Mouse (Mus musculus): ENCODE results near the gene Cyb5r3. TPM values are rescaled to one million over a fixed set of nuclear protein-coding genes. Genes with fewer than 3 reads are reported as not detected.

Gene Cyb5r3
- polyA plus RNA-seq, 1 experiment from 2014 or later: 143 TPM

DNA sequence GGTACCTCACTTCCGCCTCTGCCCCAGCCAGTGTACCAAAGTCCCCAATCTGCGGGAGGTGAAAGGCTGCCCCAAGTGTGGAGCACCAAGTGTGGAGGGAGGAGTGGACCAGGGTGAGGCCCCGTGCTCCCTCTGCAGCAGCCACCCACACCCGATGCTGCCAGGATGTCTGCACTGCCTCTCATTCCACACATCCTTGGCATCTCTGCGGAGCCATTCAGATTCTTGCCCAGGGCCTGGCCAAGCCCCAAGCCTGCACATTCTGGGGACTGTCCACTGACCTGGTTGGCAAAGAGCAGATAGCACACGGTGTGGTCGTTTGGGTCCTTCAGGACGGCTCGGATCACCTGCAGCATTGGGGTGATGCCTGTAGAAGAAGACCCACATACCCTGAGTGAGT, 12.6 kb downstream of the Cyb5r3 start:
- ATAC-seq (ENCODE audit: insufficient read depth): no peak
- Histone ChIP-seq H3K9me3 (replicated peaks) (no peaks in the 10 kb centered on the region), H3K27ac (replicated peaks) (peak overlapping the region; percentile 19; the same call in 1 of the 2 replicates), H3K36me3 (replicated peaks) (peaks cover 93% of the 10 kb centered on the region), H3K27me3 (no peaks in the 10 kb centered on the region), H3K4me1 (replicated peaks) (peaks cover 43% of the 10 kb centered on the region), H3K4me2 (no peak overlapping the region), H3K4me3 (replicated peaks) (no peak overlapping the region), H3K9ac (no peak overlapping the region)
- WGBS (ENCODE audit: insufficient replicate concordance): 92% methylated on average over 9 of the region's 9 CpGs

DNA sequence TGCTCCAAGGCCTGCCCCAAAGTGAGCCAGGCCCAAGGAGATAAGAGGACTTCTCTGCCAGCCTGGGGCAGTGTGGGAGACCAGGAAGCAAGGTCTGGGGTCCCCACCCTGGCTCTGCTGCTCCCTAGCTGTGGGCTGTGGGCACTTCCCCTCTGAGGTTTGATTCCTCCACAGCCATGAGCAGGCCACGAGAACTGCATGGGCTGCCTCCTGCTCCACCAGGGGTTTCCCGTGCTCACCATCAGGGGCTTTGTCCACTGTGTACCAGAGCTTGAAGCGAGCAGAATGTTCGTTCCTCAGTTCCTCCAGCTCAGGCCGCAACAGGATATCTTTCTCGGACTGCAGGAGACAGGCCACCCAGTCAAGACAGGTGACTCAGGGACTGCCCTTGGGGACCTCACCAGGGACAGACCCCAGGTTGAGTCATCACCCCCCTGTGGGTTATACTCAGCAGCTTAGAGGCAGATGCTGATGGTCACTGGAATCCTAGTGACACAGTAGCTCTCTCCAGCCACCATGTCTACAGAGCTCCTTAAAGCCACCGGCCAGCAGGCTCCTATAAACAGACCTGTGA, 13.7 kb downstream of the Cyb5r3 start:
- H3K9me3 ChIP-seq (replicated peaks): no peaks in the 10 kb centered on the region
- H3K4me1 ChIP-seq (replicated peaks): peaks cover 37% of the 10 kb centered on the region
- no peak overlapping the region for H3K9ac ChIP-seq
- ATAC-seq (ENCODE audit: insufficient read depth): no peak
- WGBS (ENCODE audit: insufficient replicate concordance): 71% methylated on average over 7 of the region's 7 CpGs
- no peaks in the 10 kb centered on the region for H3K27me3 ChIP-seq
- H3K36me3 ChIP-seq (replicated peaks): peaks cover 99% of the 10 kb centered on the region
- peak overlapping the region; percentile 33 for H3K27ac ChIP-seq (replicated peaks)
- H3K4me2 ChIP-seq: no peak overlapping the region
- H3K4me3 ChIP-seq (replicated peaks): no peak overlapping the region

DNA sequence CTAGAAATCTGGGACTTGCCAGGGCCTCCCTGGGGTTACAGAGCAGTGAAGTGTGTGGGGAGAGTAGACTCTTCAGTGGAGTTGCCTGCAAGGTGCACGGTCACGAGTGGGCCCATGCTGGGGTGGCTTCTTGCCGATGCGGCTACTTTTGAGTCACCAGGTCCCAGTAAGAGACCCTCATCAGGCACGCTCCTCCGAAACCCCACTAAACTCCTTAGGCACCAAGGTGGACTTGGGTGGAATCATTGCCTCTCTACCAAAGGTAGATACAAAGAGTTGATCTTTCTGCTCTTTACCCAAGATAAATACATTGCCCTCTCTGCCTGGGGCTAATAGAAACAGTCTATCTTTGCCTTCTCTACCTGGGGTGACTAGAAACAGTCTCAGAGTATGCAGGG, 14.7 kb downstream of the Cyb5r3 start:
- Histone ChIP-seq H3K4me1 (replicated peaks) (peaks cover 28% of the 10 kb centered on the region), H3K9me3 (replicated peaks) (no peaks in the 10 kb centered on the region), H3K36me3 (replicated peaks) (peaks cover 100% of the 10 kb centered on the region), H3K4me3 (replicated peaks) (no peak overlapping the region), H3K9ac (no peak overlapping the region), H3K27ac (replicated peaks) (no peak overlapping the region), H3K27me3 (no peaks in the 10 kb centered on the region), H3K4me2 (no peak overlapping the region)
- 93% methylated on average over 6 of the region's 6 CpGs for whole genome bisulfite sequencing (ENCODE audit: insufficient replicate concordance)
- no peak for ATAC-seq (ENCODE audit: insufficient read depth)

DNA sequence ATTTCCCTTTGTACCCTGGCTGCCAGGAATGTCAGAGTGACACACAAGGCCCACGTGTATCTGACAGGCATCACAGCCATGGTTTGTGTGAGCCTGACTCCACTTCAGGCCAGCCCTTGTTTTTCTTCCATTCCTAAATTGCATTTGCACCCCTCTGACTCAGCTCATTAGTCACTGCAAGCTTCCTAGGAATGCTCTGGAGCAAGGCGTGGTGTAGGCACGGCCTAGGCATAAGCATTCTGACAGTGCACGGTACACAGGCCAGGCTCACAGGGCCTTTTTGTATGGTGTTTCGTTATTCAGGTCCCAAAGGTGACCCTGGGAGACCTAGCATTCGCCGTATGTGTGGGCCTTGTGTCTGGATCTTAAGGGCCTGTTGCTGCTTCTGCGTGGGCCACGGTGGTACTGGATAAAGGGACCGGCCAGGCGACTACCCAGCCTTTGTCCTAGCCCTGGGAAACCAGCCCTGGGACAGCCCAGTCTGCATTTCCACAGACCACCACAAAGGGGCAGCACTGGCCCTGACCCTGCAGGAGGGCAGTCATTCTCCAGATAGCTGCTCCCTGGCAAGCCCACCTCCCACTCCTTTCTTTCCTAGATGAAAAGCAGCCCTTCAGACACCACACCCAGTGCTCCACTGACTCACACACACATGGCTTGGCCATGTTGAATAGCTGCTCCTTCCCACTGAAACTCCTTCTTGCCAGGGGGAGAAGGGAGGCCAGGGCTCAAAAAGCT, 15.3 kb downstream of the Cyb5r3 start:
- H3K27me3 ChIP-seq: no peaks in the 10 kb centered on the region
- H3K36me3 ChIP-seq (replicated peaks): peaks cover 96% of the 10 kb centered on the region
- no peak for ATAC-seq (ENCODE audit: insufficient read depth)
- peaks cover 22% of the 10 kb centered on the region for H3K4me1 ChIP-seq (replicated peaks)
- H3K4me2 ChIP-seq: no peak overlapping the region
- H3K9ac ChIP-seq: no peak overlapping the region
- H3K9me3 ChIP-seq (replicated peaks): no peaks in the 10 kb centered on the region
- no peak overlapping the region for H3K27ac ChIP-seq (replicated peaks)
- 81% methylated on average over 11 of the region's 11 CpGs for WGBS (ENCODE audit: insufficient replicate concordance)
- no peak overlapping the region for H3K4me3 ChIP-seq (replicated peaks)

DNA sequence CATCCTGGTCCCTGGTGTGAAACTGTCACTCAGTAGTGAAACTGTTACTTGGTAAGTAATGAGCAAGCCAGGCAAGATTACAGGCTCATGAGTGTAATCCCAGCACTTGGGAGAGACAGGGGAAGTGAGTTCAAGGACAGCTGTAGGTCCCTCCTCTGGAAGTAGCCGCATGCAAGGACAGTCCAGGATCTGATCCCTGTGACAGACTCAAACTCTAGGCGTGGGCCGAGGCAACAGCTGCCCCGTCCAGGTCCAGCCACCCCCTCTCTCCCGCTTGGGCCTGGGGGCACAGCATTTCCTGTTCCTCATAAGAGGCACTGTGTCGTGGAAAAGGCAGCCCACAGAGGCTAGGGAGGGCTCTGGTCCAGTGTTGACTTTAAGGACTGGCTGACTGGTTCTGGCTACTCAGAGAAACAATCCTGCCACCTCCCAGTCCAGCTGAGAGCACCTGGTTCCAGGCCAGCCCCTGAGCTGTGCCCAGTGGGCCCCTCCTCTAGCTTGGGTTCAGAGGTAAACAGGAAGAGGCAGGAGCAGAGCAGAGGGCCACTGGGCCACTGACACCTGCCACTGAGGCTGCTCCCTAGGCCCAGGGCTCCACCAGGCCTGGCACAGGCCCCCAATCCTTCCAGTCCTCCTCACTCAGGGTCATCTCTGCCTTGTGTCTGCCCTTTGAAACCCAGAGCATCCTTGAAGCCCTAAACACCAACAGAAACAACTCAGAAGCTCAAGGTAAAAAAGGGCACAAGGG, 16.5 kb downstream of the Cyb5r3 start:
- Histone ChIP-seq H3K27ac (replicated peaks) (no peak overlapping the region), H3K4me2 (no peak overlapping the region), H3K36me3 (replicated peaks) (peaks cover 83% of the 10 kb centered on the region), H3K4me1 (replicated peaks) (peaks cover 17% of the 10 kb centered on the region), H3K9ac (no peak overlapping the region), H3K9me3 (replicated peaks) (no peaks in the 10 kb centered on the region), H3K4me3 (replicated peaks) (no peak overlapping the region), H3K27me3 (no peaks in the 10 kb centered on the region)
- WGBS (ENCODE audit: insufficient replicate concordance): 54% methylated on average over 6 of the region's 6 CpGs
- ATAC-seq (ENCODE audit: insufficient read depth): no peak

DNA sequence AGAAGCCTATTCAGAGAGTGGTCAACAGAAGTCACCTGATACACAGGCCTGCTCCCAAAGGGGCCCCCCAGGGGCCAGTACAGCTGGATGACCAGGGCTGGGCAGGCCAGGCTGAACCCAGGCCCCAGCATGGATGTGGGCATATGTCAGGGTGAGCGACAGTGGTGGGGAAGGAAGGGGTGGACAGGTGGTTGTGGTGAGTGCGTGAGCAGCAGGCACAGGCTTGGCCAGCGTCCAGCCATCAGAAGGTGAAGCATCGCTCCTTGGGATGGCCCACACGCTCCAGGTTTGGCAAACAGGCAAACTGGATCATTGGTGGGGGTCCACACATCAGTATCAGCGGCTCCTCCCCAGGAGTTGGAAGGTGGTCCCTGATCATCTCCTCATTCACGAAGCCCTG, 18.1 kb downstream of the Cyb5r3 start:
- H3K4me3 ChIP-seq (replicated peaks): no peak overlapping the region
- 91% methylated on average over 7 of the region's 7 CpGs for WGBS (ENCODE audit: insufficient replicate concordance)
- peaks cover 68% of the 10 kb centered on the region for H3K36me3 ChIP-seq (replicated peaks)
- H3K9ac ChIP-seq: no peak overlapping the region
- H3K4me1 ChIP-seq (replicated peaks): peaks cover 27% of the 10 kb centered on the region
- H3K4me2 ChIP-seq: no peak overlapping the region
- no peak overlapping the region for H3K27ac ChIP-seq (replicated peaks)
- no peak for ATAC-seq (ENCODE audit: insufficient read depth)
- H3K27me3 ChIP-seq: no peaks in the 10 kb centered on the region
- H3K9me3 ChIP-seq (replicated peaks): no peaks in the 10 kb centered on the region

DNA sequence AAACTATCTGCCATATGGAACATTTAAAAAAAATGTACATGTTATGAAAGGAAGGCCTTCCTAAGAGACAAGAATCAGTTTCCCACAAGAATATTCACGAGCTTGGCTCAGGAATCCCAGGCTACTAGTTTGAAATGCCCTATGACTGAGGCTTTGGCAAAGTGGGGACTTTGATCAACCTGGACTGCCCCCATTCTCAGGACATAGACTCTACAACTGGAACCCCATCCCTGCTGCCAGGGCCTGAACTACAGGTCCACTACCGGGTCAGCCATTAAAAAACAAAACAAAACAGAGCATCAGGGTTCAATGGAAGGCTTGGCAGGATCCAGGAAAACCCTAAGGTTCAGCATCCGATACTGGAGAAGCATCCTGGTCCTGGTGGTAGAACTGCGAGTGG, 21.7 kb downstream of the Cyb5r3 start:
- no peaks in the 10 kb centered on the region for H3K27me3 ChIP-seq
- H3K27ac ChIP-seq (replicated peaks): peak overlapping the region; percentile 74
- peak overlapping the region; percentile 33; the same call in 1 of the 2 replicates for H3K9ac ChIP-seq
- H3K4me1 ChIP-seq (replicated peaks): peaks cover 40% of the 10 kb centered on the region
- no peak overlapping the region for H3K4me3 ChIP-seq (replicated peaks)
- ATAC-seq (ENCODE audit: insufficient read depth): no peak
- peaks cover 49% of the 10 kb centered on the region for H3K36me3 ChIP-seq (replicated peaks)
- H3K9me3 ChIP-seq (replicated peaks): no peaks in the 10 kb centered on the region
- 87% methylated on average over 4 of the region's 4 CpGs for WGBS (ENCODE audit: insufficient replicate concordance)
- H3K4me2 ChIP-seq: no peak overlapping the region

DNA sequence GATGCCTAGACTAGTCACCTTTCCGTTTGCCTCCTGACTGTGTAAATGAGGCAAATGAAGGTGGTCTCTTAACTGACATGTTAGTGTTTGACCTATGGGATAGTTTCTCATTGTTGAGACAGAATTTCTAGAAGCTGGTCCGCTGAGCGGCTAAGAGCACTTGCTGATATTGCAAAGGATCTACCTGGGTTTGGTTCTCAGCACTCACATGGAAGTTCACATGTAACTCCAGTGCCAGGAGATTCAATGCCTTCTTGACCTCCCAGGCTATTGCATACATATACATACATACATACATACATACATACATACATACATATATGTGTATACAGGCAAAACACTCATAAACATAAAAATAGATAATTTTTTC, 22.3 kb downstream of the Cyb5r3 start:
- Histone ChIP-seq H3K27ac (replicated peaks) (peak overlapping the region; percentile 97), H3K4me1 (replicated peaks) (peaks cover 45% of the 10 kb centered on the region), H3K36me3 (replicated peaks) (peaks cover 47% of the 10 kb centered on the region), H3K9me3 (replicated peaks) (no peaks in the 10 kb centered on the region), H3K27me3 (no peaks in the 10 kb centered on the region), H3K9ac (peak overlapping the region; percentile 96), H3K4me3 (replicated peaks) (peak overlapping the region; percentile 72), H3K4me2 (peak overlapping the region; percentile 73)
- WGBS (ENCODE audit: insufficient replicate concordance): 15% methylated on average over 3 of the region's 3 CpGs
- no peak for ATAC-seq (ENCODE audit: insufficient read depth)

DNA sequence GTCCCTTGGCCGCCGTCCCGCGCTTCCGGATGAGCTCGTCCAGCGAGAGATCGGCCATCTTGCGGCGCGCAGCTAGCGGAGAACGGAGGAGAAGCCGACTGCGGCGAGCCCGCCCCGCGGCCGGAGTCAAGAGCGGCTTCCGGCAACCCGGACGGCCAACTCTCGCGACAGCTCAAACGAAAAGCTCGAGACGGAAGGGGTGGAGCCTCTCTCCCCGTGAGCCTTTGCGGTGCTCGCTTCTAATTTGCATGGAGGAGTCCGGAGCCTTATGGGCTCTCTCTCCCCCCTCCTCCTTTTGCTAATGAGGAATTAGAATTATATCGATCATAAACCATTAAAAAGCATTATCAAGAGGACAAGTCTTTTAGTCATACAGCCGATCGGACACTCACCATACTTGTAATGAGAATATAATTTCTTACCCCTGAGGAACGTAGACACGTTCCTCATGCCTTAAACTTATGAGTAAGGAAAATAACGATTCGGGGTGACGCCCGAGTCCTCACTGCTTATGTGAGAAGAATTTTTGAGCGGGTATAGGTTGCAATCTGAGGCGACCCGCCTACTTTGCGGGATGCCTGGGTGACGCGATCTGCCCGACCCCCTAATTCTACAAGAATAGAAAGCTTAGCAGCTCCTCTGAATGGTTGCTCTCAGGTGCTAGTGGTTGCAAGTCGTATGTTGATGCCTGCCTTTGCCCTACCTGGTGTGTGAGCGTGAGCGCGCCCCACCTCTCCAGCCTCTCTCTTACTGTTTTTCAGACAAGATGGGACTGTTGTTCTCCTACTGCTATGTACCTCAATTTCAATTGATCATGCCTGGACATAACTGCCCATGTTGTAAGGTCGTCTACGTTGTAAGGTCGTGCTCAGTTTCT, 23.0 kb downstream of the Cyb5r3 start, which contains the start of gene Poldip3:
TSS of gene Poldip3 (minus strand) at position 189 of the 877 bp plus-strand sequence.
- WGBS (ENCODE audit: insufficient replicate concordance): under 1% methylated on average over 56 of the region's 56 CpGs
- Histone ChIP-seq H3K27ac (replicated peaks) (peak within 1 kb of the TSS; percentile 97), H3K4me3 (replicated peaks) (peak within 1 kb of the TSS; percentile 72), H3K27me3 (no peaks in the 10 kb centered on the region), H3K9me3 (replicated peaks) (no peaks in the 10 kb centered on the region), H3K9ac (peak within 1 kb of the TSS; percentile 96), H3K4me1 (replicated peaks) (peaks cover 51% of the 10 kb centered on the region), H3K4me2 (peak within 1 kb of the TSS; percentile 73), H3K36me3 (replicated peaks) (peaks cover 45% of the 10 kb centered on the region)
- peak; percentile 86 for ATAC-seq (ENCODE audit: insufficient read depth)

DNA sequence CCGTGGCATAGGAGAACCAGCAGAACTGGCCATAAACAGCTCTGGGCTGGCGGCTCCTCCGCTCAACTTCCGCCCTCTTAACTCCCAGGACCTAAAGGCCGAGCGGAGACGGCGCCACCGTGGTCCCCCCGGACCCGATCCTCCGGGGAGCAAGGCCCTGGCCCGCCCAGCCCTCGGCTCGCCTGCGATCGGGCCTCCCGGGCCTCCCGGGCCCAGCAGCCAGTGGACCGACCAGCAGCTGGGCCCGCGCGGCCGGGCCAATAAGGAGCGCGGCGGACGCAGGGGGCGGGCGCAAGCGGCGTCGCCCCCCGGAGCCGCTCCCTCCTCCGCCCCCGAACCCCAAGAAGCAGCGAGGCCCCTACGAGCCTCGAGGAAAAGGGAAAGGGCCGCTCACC, 23.6 kb downstream of the Cyb5r3 start:
- Histone ChIP-seq H3K4me1 (replicated peaks) (peaks cover 56% of the 10 kb centered on the region), H3K27me3 (no peaks in the 10 kb centered on the region), H3K36me3 (replicated peaks) (peaks cover 39% of the 10 kb centered on the region), H3K9ac (peak overlapping the region; percentile 96), H3K4me2 (peak overlapping the region; percentile 73), H3K4me3 (replicated peaks) (peak overlapping the region; percentile 72), H3K9me3 (replicated peaks) (no peaks in the 10 kb centered on the region), H3K27ac (replicated peaks) (peak overlapping the region; percentile 97)
- 0% methylated on average over 37 of the region's 41 CpGs for WGBS (ENCODE audit: insufficient replicate concordance)
- peak; percentile 85 for ATAC-seq (ENCODE audit: insufficient read depth)
